Mouse (Mus musculus) heart, embryonic 11.5 days (tissue): ENCODE data around the gene Atp6v1b1. TPM values are rescaled to one million over a fixed set of nuclear protein-coding genes. Genes with fewer than 3 reads are reported as not detected.

Experiments used
- ATAC-seq: fragments of 200-750 bp; cut with Nextera tagmentation; replicated peaks from 2 replicates; pipeline ENCODE4 v1.8.0; 2017; ENCODE audit warnings: moderate library complexity; ENCODE audit not compliant: insufficient number of reproducible peaks, low FRiP score, low TSS enrichment
- H3K27ac ChIP-seq: fragments of 300-500 bp; sonication (generic); 2 replicates; pipeline ENCODE4 v1.5.1; 2014; ENCODE audit warnings: mild to moderate bottlenecking, low read depth, low read length
- H3K27me3 ChIP-seq: fragments of 300-500 bp; sonication (generic); 2 replicates; pipeline ENCODE4 v1.6.1; 2014; ENCODE audit warnings: mild to moderate bottlenecking, low read length, mixed read lengths; ENCODE audit not compliant: control insufficient read depth, insufficient read depth
- H3K36me3 ChIP-seq: fragments of 300-500 bp; sonication (generic); 2 replicates; pipeline ENCODE4 v1.6.1; 2014; ENCODE audit warnings: mild to moderate bottlenecking, low read length, moderate library complexity, mixed read lengths; ENCODE audit not compliant: control insufficient read depth, insufficient read depth
- H3K4me1 ChIP-seq: fragments of 300-500 bp; sonication (generic); 2 replicates; pipeline ENCODE4 v1.6.1; 2014; ENCODE audit warnings: low read length; ENCODE audit not compliant: control insufficient read depth, insufficient read depth
- H3K4me2 ChIP-seq: fragments of 300-500 bp; sonication (generic); 2 replicates; pipeline ENCODE4 v1.6.1; 2014; ENCODE audit warnings: mild to moderate bottlenecking, moderate library complexity
- H3K4me3 ChIP-seq: fragments of 300-500 bp; sonication (generic); 2 replicates; pipeline ENCODE4 v1.5.1; 2014; ENCODE audit warnings: low read depth, low read length
- H3K9ac ChIP-seq: fragments of 300-500 bp; sonication (generic); 2 replicates; pipeline ENCODE4 v1.6.1; 2014; ENCODE audit warnings: mild to moderate bottlenecking, low read depth, low read length, moderate library complexity
- H3K9me3 ChIP-seq: fragments of 300-500 bp; sonication (generic); replicated peaks from 2 replicates; pipeline ENCODE4 v1.6.1; 2016; ENCODE audit warnings: low read length; ENCODE audit not compliant: control insufficient read depth
- WGBS: fragments of 180-500 bp; shearing (Covaris S2); extraction: QIAGEN DNeasy Blood & Tissue Kit; methylation state at CpG from one replicate; pipeline ENCODE4 v1.1.7; 2014; ENCODE audit not compliant: insufficient replicate concordance; 5-methylcytosine and 5-hydroxymethylcytosine counted together
- polyA plus RNA-seq: library from polyadenylated mRNA; unstranded; fragments of >200 nt; fragmentation: Nextera tagmentation; extraction: Ambion mirVana; gene quantifications from 2 replicates; pipeline ENCODE4 v1.2.1, GENCODE M21; 2014

Atp6v1b1 gene
- polyA plus RNA-seq, 1 experiment from 2014 or later = not detected

DNA sequence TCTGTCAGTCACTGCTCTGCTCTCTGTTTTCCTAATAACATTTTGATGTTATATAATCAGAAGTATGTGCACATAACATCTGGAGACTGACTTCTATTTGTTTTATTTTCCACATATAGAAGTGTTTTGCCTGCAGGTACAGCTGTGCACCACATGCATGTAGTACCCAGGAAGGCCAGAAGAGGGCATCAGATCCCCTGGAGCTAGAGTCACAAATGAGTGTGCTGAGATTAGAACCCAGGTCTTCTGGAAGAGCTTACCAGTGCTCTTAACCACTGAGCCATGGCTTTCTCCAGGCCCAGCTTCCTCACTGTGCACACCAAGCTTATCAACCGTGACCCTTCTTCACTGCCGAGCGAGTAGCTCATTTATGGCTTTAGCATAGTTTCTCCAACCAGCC, 14.3 kb upstream of the Atp6v1b1 start:
- Histone ChIP-seq H3K9ac (no peak overlapping the region), H3K27me3 (peaks cover 11% of the 10 kb centered on the region), H3K4me1 (no peaks in the 10 kb centered on the region), H3K36me3 (no peaks in the 10 kb centered on the region), H3K4me2 (no peak overlapping the region), H3K9me3 (no peaks in the 10 kb centered on the region), H3K27ac (no peak overlapping the region), H3K4me3 (no peak overlapping the region)
- no peak for ATAC-seq
- 84% methylated on average over 3 of the region's 3 CpGs for WGBS

DNA sequence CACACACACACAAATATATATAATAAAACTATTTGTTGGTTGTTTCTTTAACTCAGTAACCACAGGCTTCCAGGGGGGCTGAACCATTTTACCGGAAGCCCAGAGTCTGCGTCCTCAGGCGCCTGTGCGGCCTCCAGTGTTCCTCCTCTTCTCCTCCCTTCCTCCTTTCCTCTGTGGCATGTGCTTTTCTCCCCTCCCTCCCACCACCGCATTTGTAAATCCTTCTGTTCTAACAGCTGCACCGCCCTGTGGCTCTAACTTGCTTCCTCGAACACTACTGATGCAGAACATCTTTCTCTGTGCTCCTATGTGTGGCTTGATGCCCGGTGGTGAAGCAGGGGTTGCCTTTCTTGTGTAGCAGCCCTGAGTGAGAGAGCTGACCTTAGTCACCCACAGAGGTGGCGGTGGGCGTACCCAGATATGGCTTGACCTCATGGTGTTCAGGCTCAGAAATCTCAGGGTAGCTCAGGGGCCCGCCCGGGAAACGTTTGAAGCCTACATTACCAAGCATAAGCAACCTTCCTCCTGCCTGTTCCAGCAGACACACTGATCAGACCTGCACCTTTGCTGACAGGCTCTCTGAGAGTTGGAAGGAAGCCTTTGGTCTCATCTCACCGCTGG, 13.3 kb upstream of the Atp6v1b1 start:
- 61% methylated on average over 14 of the region's 14 CpGs for WGBS
- Histone ChIP-seq H3K4me3 (no peak overlapping the region), H3K4me2 (no peak overlapping the region), H3K9ac (no peak overlapping the region), H3K4me1 (no peaks in the 10 kb centered on the region), H3K27ac (no peak overlapping the region), H3K27me3 (peaks cover 6% of the 10 kb centered on the region; the same call in 1 of the 2 replicates), H3K36me3 (no peaks in the 10 kb centered on the region), H3K9me3 (peaks cover 4% of the 10 kb centered on the region)
- no peak for ATAC-seq

GRCm38 (mm10) chr6:83731128-83731527, 11.7 kb upstream of the Atp6v1b1 start:
- no peak overlapping the region for H3K9ac ChIP-seq
- H3K4me1 ChIP-seq = no peaks in the 10 kb centered on the region
- peaks cover 6% of the 10 kb centered on the region for H3K27me3 ChIP-seq
- no peak overlapping the region for H3K4me2 ChIP-seq
- H3K4me3 ChIP-seq = no peak overlapping the region
- 24% methylated on average over 5 of the region's 5 CpGs for WGBS
- no peaks in the 10 kb centered on the region for H3K36me3 ChIP-seq
- peaks cover 4% of the 10 kb centered on the region for H3K9me3 ChIP-seq
- no peak for ATAC-seq
- H3K27ac ChIP-seq = no peak overlapping the region

DNA sequence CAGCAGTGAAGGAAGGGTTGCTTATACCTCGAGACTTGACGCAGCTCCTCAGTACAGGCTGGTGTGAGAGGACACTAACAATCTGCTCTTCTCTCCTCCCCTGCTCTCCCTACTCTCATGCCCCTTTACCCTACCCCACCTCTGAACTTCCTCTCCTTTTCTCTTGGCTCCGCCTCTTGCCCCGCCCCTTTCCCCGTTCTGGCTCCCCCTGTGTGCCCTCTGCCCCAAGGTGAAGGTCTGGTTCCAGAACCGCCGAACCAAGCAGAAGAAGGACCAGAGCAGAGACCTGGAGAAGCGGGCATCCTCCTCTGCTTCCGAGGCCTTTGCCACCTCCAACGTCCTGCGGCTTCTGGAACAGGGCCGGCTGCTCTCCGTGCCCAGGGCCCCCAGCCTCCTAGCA, 5.5 kb upstream of the Atp6v1b1 start:
- no peak overlapping the region for H3K27ac ChIP-seq
- H3K4me3 ChIP-seq = no peak overlapping the region
- H3K9me3 ChIP-seq = peaks cover 7% of the 10 kb centered on the region
- H3K9ac ChIP-seq = no peak overlapping the region
- H3K27me3 ChIP-seq = no peaks in the 10 kb centered on the region; the same call in none of the 2 replicates
- no peaks in the 10 kb centered on the region for H3K4me1 ChIP-seq
- no peak overlapping the region for H3K4me2 ChIP-seq
- no peak for ATAC-seq
- no peaks in the 10 kb centered on the region for H3K36me3 ChIP-seq
- WGBS = 25% methylated on average over 13 of the region's 13 CpGs

- Histone ChIP-seq H3K4me2 (no peak overlapping the region), H3K9ac (no peak overlapping the region), H3K4me1 (no peaks in the 10 kb centered on the region), H3K9me3 (peaks cover 7% of the 10 kb centered on the region), H3K36me3 (no peaks in the 10 kb centered on the region), H3K27me3 (peaks cover 6% of the 10 kb centered on the region), H3K4me3 (no peak overlapping the region), H3K27ac (no peak overlapping the region)
- ATAC-seq = no peak
- 83% methylated on average over 6 of the region's 6 CpGs for WGBS
Observed at GRCm38 (mm10) chr6:83738596-83738995, 4.2 kb upstream of the Atp6v1b1 start.

DNA sequence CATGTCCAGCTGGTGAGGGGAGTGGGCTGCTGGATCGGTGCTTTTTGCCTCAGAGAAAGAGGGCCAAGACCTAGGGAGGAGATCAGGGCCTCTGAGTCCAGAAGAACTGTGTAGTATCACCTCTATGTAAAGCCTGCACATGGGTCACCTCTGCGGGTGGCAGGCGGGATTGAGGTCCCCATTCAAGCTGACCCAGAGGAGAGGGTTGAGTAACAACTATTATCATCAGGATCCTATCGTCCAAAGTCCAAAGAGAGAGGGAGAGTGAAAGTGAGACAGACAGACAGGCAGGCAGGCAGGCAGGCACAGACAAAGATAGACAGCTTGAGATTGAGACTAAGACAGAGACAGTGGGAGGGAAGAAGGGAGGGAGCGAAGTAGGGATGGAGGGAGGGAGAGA, 422 bp downstream of the Atp6v1b1 start:
- H3K4me3 ChIP-seq = no peak overlapping the region
- H3K27me3 ChIP-seq = peaks cover 37% of the 10 kb centered on the region
- no peaks in the 10 kb centered on the region for H3K4me1 ChIP-seq
- H3K36me3 ChIP-seq = no peaks in the 10 kb centered on the region
- 59% methylated on average over 5 of the region's 5 CpGs for WGBS
- ATAC-seq = no peak
- H3K27ac ChIP-seq = no peak overlapping the region
- H3K4me2 ChIP-seq = no peak overlapping the region
- H3K9ac ChIP-seq = no peak overlapping the region
- peaks cover 3% of the 10 kb centered on the region; the same call in 1 of the 2 replicates for H3K9me3 ChIP-seq

DNA sequence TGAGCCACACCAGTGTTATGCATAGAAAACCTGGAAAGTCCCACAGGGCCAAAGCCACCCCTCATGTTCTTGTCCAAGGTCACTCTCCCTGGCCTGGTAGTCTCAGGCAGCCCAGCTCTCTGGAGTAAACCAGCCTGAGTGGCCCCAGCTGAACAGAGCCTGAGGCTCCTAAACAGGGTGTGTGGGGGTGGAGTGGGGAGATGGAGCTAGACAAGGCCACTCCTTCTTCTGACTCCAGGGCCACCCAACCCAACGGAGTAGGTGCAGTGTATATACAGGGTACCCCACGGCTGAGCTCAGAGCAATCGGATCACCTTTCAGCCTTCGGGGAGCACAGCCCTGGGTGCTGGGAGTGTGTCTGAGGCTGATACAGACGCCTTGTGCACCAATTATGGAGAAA, 1.3 kb downstream of the Atp6v1b1 start:
- Histone ChIP-seq H3K4me1 (no peaks in the 10 kb centered on the region), H3K27ac (no peak overlapping the region), H3K9me3 (peaks cover 3% of the 10 kb centered on the region; the same call in 1 of the 2 replicates), H3K4me3 (no peak overlapping the region), H3K9ac (no peak overlapping the region), H3K4me2 (no peak overlapping the region), H3K27me3 (peaks cover 39% of the 10 kb centered on the region), H3K36me3 (no peaks in the 10 kb centered on the region)
- ATAC-seq = no peak
- WGBS = 63% methylated on average over 5 of the region's 5 CpGs

DNA sequence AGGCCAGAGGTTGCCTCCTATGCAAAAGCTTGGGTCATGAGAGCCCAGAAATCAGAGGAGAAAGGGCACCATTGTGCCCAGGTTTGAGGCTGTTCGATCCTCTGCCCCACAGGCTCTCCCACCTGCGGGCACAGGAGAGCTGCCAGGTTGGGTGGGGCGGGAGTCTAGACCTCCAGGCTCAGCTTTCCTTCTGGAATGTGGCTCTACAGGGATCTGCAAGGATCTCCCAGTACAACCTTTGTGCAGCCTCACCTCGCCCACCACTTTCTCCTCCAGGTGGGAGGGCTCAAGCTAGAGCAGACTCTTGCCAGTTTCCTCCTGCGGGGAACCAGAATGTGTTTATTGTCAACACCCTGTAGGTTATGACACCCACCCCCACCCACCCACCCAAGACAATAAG, 1.8 kb downstream of the Atp6v1b1 start:
- Histone ChIP-seq H3K4me2 (no peak overlapping the region), H3K9ac (no peak overlapping the region), H3K36me3 (no peaks in the 10 kb centered on the region), H3K27me3 (peaks cover 41% of the 10 kb centered on the region), H3K27ac (no peak overlapping the region), H3K9me3 (peaks cover 3% of the 10 kb centered on the region; the same call in 1 of the 2 replicates), H3K4me1 (no peaks in the 10 kb centered on the region), H3K4me3 (no peak overlapping the region)
- no peak for ATAC-seq
- WGBS = 65% methylated on average over 5 of the region's 5 CpGs

GRCm38 (mm10) chr6:83745466-83745865, 2.7 kb downstream of the Atp6v1b1 start:
- H3K36me3 ChIP-seq = no peaks in the 10 kb centered on the region

More at GRCm38 (mm10) chr6:83745466-83745865, 2.7 kb downstream of the Atp6v1b1 start:
- H3K27ac ChIP-seq = no peak overlapping the region
- H3K27me3 ChIP-seq = peaks cover 43% of the 10 kb centered on the region
- H3K9me3 ChIP-seq = no peaks in the 10 kb centered on the region
- no peak overlapping the region for H3K4me2 ChIP-seq
- no peaks in the 10 kb centered on the region for H3K4me1 ChIP-seq
- WGBS = 65% methylated on average over 2 of the region's 2 CpGs
- no peak for ATAC-seq
- H3K9ac ChIP-seq = no peak overlapping the region
- H3K4me3 ChIP-seq = no peak overlapping the region
